Mouse (Mus musculus): ENCODE measurements at regions not wholly inside any gene's neighbourhood (a gene's known extent, or its start where the extent isn't known, plus 50 kb on each side); places are given as distances from the start of the nearest gene placed in this dataset.

GRCm38 (mm10) chr4:75884371-75884770, 606.3 kb upstream of the Dmac1 start:
- DNase-seq, result no peak

- no peak for DNase-seq
These were observed 591.7 kb upstream of the Dmac1 start for GRCm38 (mm10) chr4:75869771-75870170.

GRCm38 (mm10) chr4:75861076-75861475, 583.0 kb upstream of the Dmac1 start:
- no peak for DNase-seq

GRCm38 (mm10) chr4:75857769-75858408, 579.8 kb upstream of the Dmac1 start:
- no peak for DNase-seq

- no peak for DNase-seq
These were observed 577.7 kb upstream of the Dmac1 start for GRCm38 (mm10) chr4:75855688-75856296.

GRCm38 (mm10) chr4:75850343-75850742, 572.2 kb upstream of the Dmac1 start:
- no peak for DNase-seq

GRCm38 (mm10) chr4:75847675-75848385, 569.7 kb upstream of the Dmac1 start:
- DNase-seq, result no peak

- DNase-seq, result no peak
These were observed 566.9 kb upstream of the Dmac1 start for GRCm38 (mm10) chr4:75845021-75845420.

- DNase-seq, result no peak
These were observed 560.5 kb upstream of the Dmac1 start for GRCm38 (mm10) chr4:75838619-75839018.

- DNase-seq, result no peak
These were observed 549.1 kb upstream of the Dmac1 start for GRCm38 (mm10) chr4:75827082-75827711.

- no peak for DNase-seq
These were observed 541.1 kb upstream of the Dmac1 start for GRCm38 (mm10) chr4:75819193-75819603.

- DNase-seq, result no peak
These were observed 537.9 kb upstream of the Dmac1 start for GRCm38 (mm10) chr4:75816026-75816425.

- no peak for DNase-seq
These were observed 534.2 kb upstream of the Dmac1 start for GRCm38 (mm10) chr4:75812266-75812665.

GRCm38 (mm10) chr4:75801870-75802269, 523.8 kb upstream of the Dmac1 start:
- DNase-seq, result peak in 1 of 2 experiments; percentile 2

- DNase-seq, result no peak
These were observed 523.1 kb upstream of the Dmac1 start for GRCm38 (mm10) chr4:75801156-75801555.

- no peak for DNase-seq
These were observed 513.7 kb upstream of the Dmac1 start for GRCm38 (mm10) chr4:75791789-75792188.

GRCm38 (mm10) chr4:75790920-75791589, 513.0 kb upstream of the Dmac1 start:
- DNase-seq, result no peak

GRCm38 (mm10) chr4:75787405-75787804, 509.3 kb upstream of the Dmac1 start:
- DNase-seq, result no peak

GRCm38 (mm10) chr4:75786391-75786790, 508.3 kb upstream of the Dmac1 start:
- DNase-seq, result no peak

GRCm38 (mm10) chr4:75779492-75779891, 501.4 kb upstream of the Dmac1 start:
- no peak for DNase-seq

- no peak for DNase-seq
These were observed 486.0 kb upstream of the Dmac1 start for GRCm38 (mm10) chr4:75764141-75764540.

- DNase-seq, result no peak
These were observed 466.5 kb upstream of the Dmac1 start for GRCm38 (mm10) chr4:75744605-75745004.

- no peak for DNase-seq
These were observed 463.5 kb upstream of the Dmac1 start for GRCm38 (mm10) chr4:75741585-75741984.
